Mouse (Mus musculus) spleen, adult 2 months (tissue): ENCODE measurements around the gene Ppara.

Source experiments
- CTCF ChIP-seq: fragments of 200-500 bp; IDR thresholded peaks from 2 replicates; pipeline ENCODE4 v1.5.1; 2011; ENCODE audit warnings: mild to moderate bottlenecking, inconsistent platforms; ENCODE audit not compliant: insufficient read depth, insufficient read length, insufficient replicate concordance; ENCODE audit errors: extremely low read depth
- POLR2A ChIP-seq: fragments of 200-500 bp; IDR thresholded peaks from 2 replicates; pipeline ENCODE4 v1.6.1; 2011; ENCODE audit warnings: low read depth, low read length, inconsistent platforms

DNA sequence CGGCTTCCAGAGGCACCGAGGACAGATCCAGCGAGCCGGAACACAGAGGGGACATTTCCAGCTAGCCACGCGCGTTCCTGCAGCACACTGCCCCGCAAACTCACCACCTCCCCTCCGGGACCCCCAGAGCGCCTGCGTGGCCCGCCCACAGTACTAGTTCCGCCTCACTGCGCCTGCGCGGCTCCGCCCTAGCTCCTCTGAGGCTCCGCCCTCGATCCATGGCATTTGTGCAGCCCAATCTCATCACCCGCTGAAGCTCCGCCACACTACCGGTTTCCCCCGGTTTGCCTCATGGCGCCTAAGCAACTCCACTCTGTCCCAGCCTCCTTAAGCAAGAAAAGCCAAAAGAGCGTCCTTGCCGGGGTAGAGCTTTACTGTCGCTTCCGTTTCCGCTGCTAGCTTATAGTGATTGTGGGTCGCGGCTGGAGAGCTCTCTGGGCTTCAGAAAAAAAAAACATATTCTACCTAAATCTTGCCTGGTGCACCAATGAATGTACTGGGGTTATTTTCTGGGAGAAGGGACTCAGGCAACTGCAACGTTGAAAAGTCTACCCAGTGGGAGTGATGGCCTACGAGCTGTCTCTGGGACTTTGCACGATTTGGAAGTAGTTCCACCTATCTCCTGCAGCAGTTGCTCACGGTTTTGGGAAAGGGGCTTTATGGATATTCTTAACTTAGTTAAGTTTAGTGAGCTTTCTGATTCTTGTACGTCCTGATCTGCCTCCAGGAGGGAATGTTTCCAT is 76.9 kb downstream of the Ppara start, which contains the start of gene Cdpf1:
- TF ChIP-seq CTCF: no peak
- TF ChIP-seq POLR2A: peak; percentile 76
